Comparison of ENCODE assay signal across 10 mouse cellular contexts in the genomic region with DNA sequence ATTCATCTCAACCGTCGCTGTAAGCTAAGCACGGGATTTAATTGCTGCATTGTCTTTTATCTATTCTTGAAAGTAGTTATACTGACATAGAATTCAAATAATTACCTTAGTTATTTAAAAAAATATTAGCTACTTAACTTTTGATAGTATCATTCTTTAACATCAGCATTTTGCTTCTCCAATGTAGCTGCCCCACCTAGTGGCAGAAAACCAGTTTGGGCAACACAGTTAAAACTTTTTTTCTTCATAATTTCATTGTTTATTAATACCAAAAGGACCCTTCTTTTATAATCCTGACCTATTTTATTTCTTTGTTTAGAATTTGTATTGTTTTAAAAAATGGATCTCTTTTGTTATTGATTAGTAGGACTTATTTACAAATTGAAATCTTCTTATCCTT. TPM values are rescaled to one million over a fixed set of nuclear protein-coding genes. Genes with fewer than 3 reads are reported as not detected.
A peak's percentile ranks its signal among the peaks of the same experiment; 100 is the strongest.
DNase-seq lines count a peak whose midpoint lies in the region; ATAC-seq and TF ChIP-seq lines count a peak whose summit lies in the region.
"Had no signal": no experiment of that assay in that cellular context is flagged by ENCODE, and none has a peak within 500 bp of the region (broad histone marks: within the 10 kb centered on the region; RNA-seq: fewer than 3 reads in every experiment).

No protein-coding gene starts in this region.

- H3K36me3 ChIP-seq in liver, embryonic 14.5 days (replicated peaks; ENCODE audit: control insufficient read depth, insufficient read depth, low read depth): peaks cover 5% of the 10 kb centered on the region; the same call in 1 of the 2 replicates
- peaks cover 24% of the 10 kb centered on the region for H3K36me3 ChIP-seq in liver, embryonic 12.5 days
- H3K36me3 ChIP-seq in MEL (ENCODE audit: control insufficient read depth in 1 of 2, insufficient read depth in 2 of 2, low read length in 2 of 2): peaks cover 2 to 15% of the 10 kb centered on the region in 2 experiments
- H3K36me3 ChIP-seq in midbrain, embryonic 10.5 days: peaks cover 27% of the 10 kb centered on the region
- H3K36me3 ChIP-seq in intestine, embryonic 16.5 days (ENCODE audit: control insufficient read depth, insufficient read depth, low read length): 0 out of 2 replicates have a peak, but pooled peaks cover 2% of the 10 kb centered on the region

- no peaks in the 10 kb centered on the region for H3K4me1 ChIP-seq in liver, embryonic 14.5 days (replicated peaks; ENCODE audit: control insufficient read depth in 2 of 2, insufficient read depth in 2 of 2, low read length in 1 of 2)
- H3K4me1 ChIP-seq in liver, embryonic 12.5 days: no peaks in the 10 kb centered on the region
- H3K4me1 ChIP-seq in MEL (ENCODE audit: control insufficient read depth in 1 of 2, insufficient read depth in 2 of 2, low read length in 2 of 2): peaks cover 4 to 20% of the 10 kb centered on the region in 2 experiments; a peak in 3 of 4 replicates
- no peaks in the 10 kb centered on the region for H3K4me1 ChIP-seq in midbrain, embryonic 10.5 days
- H3K4me1 ChIP-seq in intestine, embryonic 16.5 days (ENCODE audit: control insufficient read depth, insufficient read depth, low read length): peaks cover 16% of the 10 kb centered on the region
- H3K4me1 ChIP-seq: forebrain, embryonic 12.5 days had no signal

- no peak overlapping the region for H3K9ac ChIP-seq in liver, embryonic 14.5 days (replicated peaks)
- no peak overlapping the region for H3K9ac ChIP-seq in liver, embryonic 12.5 days
- no peak overlapping the region for H3K9ac ChIP-seq in MEL (ENCODE audit: control insufficient read depth, low read depth, low read length, poor library complexity, severe bottlenecking)
- no peak overlapping the region for H3K9ac ChIP-seq in intestine, embryonic 16.5 days (ENCODE audit: low read depth, low read length)
- H3K9ac ChIP-seq: forebrain, embryonic 12.5 days had no signal

- TF ChIP-seq EP300 in liver, embryonic 14.5 days (IDR thresholded peaks at IDR 0.05; ENCODE audit: low read depth): no peak
- TF ChIP-seq EP300 in MEL (IDR thresholded peaks at IDR 0.05; ENCODE audit: low read depth in 1 of 2, low read length in 2 of 2): no peak

- no peak for ATAC-seq in liver, embryonic 14.5 days (ENCODE audit: insufficient read depth)
- no peak for ATAC-seq in liver, embryonic 12.5 days
- 0 out of 2 replicates have a peak, but pooled peaks have one; percentile 42 for ATAC-seq in megakaryocyte progenitor cell, adult 5-6 weeks (replicated peaks; ENCODE audit: poor library complexity)
- ATAC-seq in intestine, embryonic 16.5 days: no peak

- no peak overlapping the region for H3K27ac ChIP-seq in liver, embryonic 14.5 days
- no peak overlapping the region for H3K27ac ChIP-seq in liver, embryonic 12.5 days
- no peak overlapping the region for H3K27ac ChIP-seq in MEL (ENCODE audit: control insufficient read depth, low read depth, low read length)
- no peak overlapping the region for H3K27ac ChIP-seq in midbrain, embryonic 10.5 days (replicated peaks)
- H3K27ac ChIP-seq in intestine, embryonic 16.5 days (ENCODE audit: low read length): no peak overlapping the region
- H3K27ac ChIP-seq: forebrain, embryonic 12.5 days had no signal

- H3K4me3 ChIP-seq in liver, embryonic 14.5 days (ENCODE audit: insufficient read depth in 1 of 2, low read depth in 2 of 2, low read length in 2 of 2): no peak overlapping the region
- no peak overlapping the region for H3K4me3 ChIP-seq in liver, embryonic 12.5 days
- H3K4me3 ChIP-seq in MEL (ENCODE audit: control insufficient read depth in 1 of 2, insufficient read depth in 1 of 2, low read depth in 2 of 2, low read length in 2 of 2): no peak overlapping the region
- no peak overlapping the region for H3K4me3 ChIP-seq in midbrain, embryonic 10.5 days
- H3K4me3 ChIP-seq in intestine, embryonic 16.5 days (ENCODE audit: low read length): no peak overlapping the region
- H3K4me3 ChIP-seq: forebrain, embryonic 12.5 days had no signal

- WGBS in liver, embryonic 14.5 days (ENCODE audit: insufficient replicate concordance): 94% methylated on average over 3 of the region's 3 CpGs
- WGBS in liver, embryonic 12.5 days (ENCODE audit: insufficient replicate concordance): 93% methylated on average over 3 of the region's 3 CpGs
- 95% methylated on average over 3 of the region's 3 CpGs for WGBS in midbrain, embryonic 10.5 days
- 88% methylated on average over 3 of the region's 3 CpGs for WGBS in intestine, embryonic 16.5 days

- no peaks in the 10 kb centered on the region for H3K79me2 ChIP-seq in MEL (ENCODE audit: control insufficient read depth, insufficient read depth, low read length, poor library complexity)

- no peak for TF ChIP-seq POLR2A in MEL (IDR thresholded peaks at IDR 0.05; ENCODE audit: control insufficient read depth in 1 of 2, insufficient read depth in 1 of 2, low read depth in 1 of 2, low read length in 2 of 2, poor library complexity in 1 of 2)

- no peaks in the 10 kb centered on the region for H3K9me3 ChIP-seq in liver, embryonic 14.5 days (ENCODE audit: control insufficient read depth, low read length)
- H3K9me3 ChIP-seq in liver, embryonic 12.5 days (replicated peaks): no peaks in the 10 kb centered on the region
- no peaks in the 10 kb centered on the region for H3K9me3 ChIP-seq in MEL (replicated peaks; ENCODE audit: insufficient read depth, low read length)
- H3K9me3 ChIP-seq in midbrain, embryonic 10.5 days (replicated peaks): no peaks in the 10 kb centered on the region
- H3K9me3 ChIP-seq in intestine, embryonic 16.5 days (ENCODE audit: control insufficient read depth, low read length): no peaks in the 10 kb centered on the region
- H3K9me3 ChIP-seq: forebrain, embryonic 12.5 days had no signal

- peak; percentile 45; the same call in 1 of the 2 replicates for TF ChIP-seq CTCF in liver, embryonic 14.5 days (IDR thresholded peaks at IDR 0.05; ENCODE audit: low read depth)
- TF ChIP-seq CTCF in MEL (IDR thresholded peaks at IDR 0.05 in 2 of 3, conservative IDR thresholded peaks at IDR 0.05 in 1 of 3; ENCODE audit: control insufficient read depth in 1 of 3, insufficient read depth in 1 of 3, low read depth in 2 of 3, low read length in 3 of 3, poor library complexity in 1 of 3, severe bottlenecking in 1 of 3): peak; percentile 15 to 78 (median 33); a peak in 3 of 6 replicates

- H3K27me3 ChIP-seq in liver, embryonic 14.5 days (ENCODE audit: control insufficient read depth, insufficient read depth, low read length): no peaks in the 10 kb centered on the region
- H3K27me3 ChIP-seq in liver, embryonic 12.5 days (replicated peaks): no peaks in the 10 kb centered on the region
- no peaks in the 10 kb centered on the region for H3K27me3 ChIP-seq in MEL (ENCODE audit: control insufficient read depth in 1 of 2, insufficient read depth in 2 of 2, low read length in 2 of 2)
- H3K27me3 ChIP-seq in midbrain, embryonic 10.5 days (ENCODE audit: low read depth, poor library complexity, severe bottlenecking): no peaks in the 10 kb centered on the region
- H3K27me3 ChIP-seq in intestine, embryonic 16.5 days (replicated peaks; ENCODE audit: control insufficient read depth, insufficient read depth, low read length): no peaks in the 10 kb centered on the region
- H3K27me3 ChIP-seq: forebrain, embryonic 12.5 days had no signal

- peak; percentile 71 for TF ChIP-seq RAD21 in MEL (IDR thresholded peaks at IDR 0.05; ENCODE audit: low read depth, low read length)

- no peak overlapping the region for H3K4me2 ChIP-seq in liver, embryonic 14.5 days (ENCODE audit: low read depth)
- no peak overlapping the region for H3K4me2 ChIP-seq in liver, embryonic 12.5 days
- H3K4me2 ChIP-seq in intestine, embryonic 16.5 days (ENCODE audit: low read depth, low read length): no peak overlapping the region
- H3K4me2 ChIP-seq: forebrain, embryonic 12.5 days had no signal

- DNase-seq in gastrocnemius, postnatal 10 days: peak; percentile 11
- DNase-seq in gastrocnemius, postnatal 25 days: no peak
- DNase-seq in liver, embryonic 14.5 days (ENCODE audit: low read depth in 3 of 3, low spot score in 3 of 3): no peak
- DNase-seq in MEL (ENCODE audit: low read depth, low spot score): peak; percentile 55
- DNase-seq in midbrain, embryonic 10.5 days (ENCODE audit: low spot score): no peak

TF ChIP-seq in MEL, 35 proteins besides CTCF, POLR2A, EP300 and RAD21 (continues in another document):
- TF ChIP-seq MEF2A (IDR thresholded peaks at IDR 0.05; ENCODE audit: extremely low read depth, insufficient replicate concordance, low read depth, low read length, poor library complexity, severe bottlenecking) (no peak), ELF1 (IDR thresholded peaks at IDR 0.05; ENCODE audit: low read depth, low read length) (no peak), CHD2 (IDR thresholded peaks at IDR 0.05; ENCODE audit: low read length) (no peak)

RNA-seq across cellular contexts. Expression of gene Rmnd5a, which starts 17.3 kb away (rescaled TPM):
- total RNA-seq in gastrocnemius, postnatal 10 days (2021): 10 to 100 TPM; 58.0 to 61.9 TPM
- total RNA-seq in gastrocnemius, postnatal 25 days (2021): 10 to 100 TPM; 85.7 to 94.4 TPM
- polyA plus RNA-seq in liver, embryonic 14.5 days (2012; rRNA removed): 10.3 and 14.8 TPM in 2 replicates
- polyA plus RNA-seq in liver, embryonic 14.5 days (2014; fragmentation: Nextera tagmentation; extraction: Ambion mirVana): 4.5 and 4.7 TPM in 2 replicates
- polyA plus RNA-seq in liver, embryonic 12.5 days (2016; fragmentation: Nextera tagmentation; extraction: Ambion mirVana): 11.6 and 12.3 TPM in 2 replicates
- 22.2 and 22.6 TPM in 2 replicates for total RNA-seq in MEL (2012; rRNA removed)
- polyA plus RNA-seq in MEL (2012; ENCODE audit: insufficient read depth in 1 of 2, insufficient read length in 2 of 2, low read depth in 1 of 2, low replicate concordance in 2 of 2, missing spikeins in 1 of 2): 100 to 1,000 TPM in 1 of 2 experiments, 10 to 100 TPM in 1; 23.3 to 497 TPM
- total RNA-seq in megakaryocyte progenitor cell, adult 5-6 weeks (2015): 35.1 and 39.9 TPM in 2 replicates
- total RNA-seq in megakaryocyte progenitor cell, adult 5-6 weeks (2017): 37.9 and 46.7 TPM in 2 replicates
- polyA plus RNA-seq in midbrain, embryonic 10.5 days (2016; fragmentation: Nextera tagmentation; extraction: Ambion mirVana): 8.4 and 9.2 TPM in 2 replicates
- polyA plus RNA-seq in intestine, embryonic 16.5 days (2015; fragmentation: Nextera tagmentation; extraction: Ambion mirVana): 9.3 and 10.3 TPM in 2 replicates

RNA-seq across cellular contexts. Expression of gene Cd8a, which starts 49.9 kb away (rescaled TPM):
- under 1 TPM; 0.14 to 0.20 TPM for total RNA-seq in gastrocnemius, postnatal 10 days (2021)
- under 1 TPM in 1 of 2 experiments, not detected in 1; 0.51 TPM for total RNA-seq in gastrocnemius, postnatal 25 days (2021)
- not detected in 2 replicates for polyA plus RNA-seq in liver, embryonic 14.5 days (2012; rRNA removed)
- not detected in 2 replicates for polyA plus RNA-seq in liver, embryonic 14.5 days (2014; fragmentation: Nextera tagmentation; extraction: Ambion mirVana)
- polyA plus RNA-seq in liver, embryonic 12.5 days (2016; fragmentation: Nextera tagmentation; extraction: Ambion mirVana): not detected in 2 replicates
- total RNA-seq in MEL (2012; rRNA removed): not detected in 2 replicates
- polyA plus RNA-seq in MEL (2012; ENCODE audit: insufficient read depth in 1 of 2, insufficient read length in 2 of 2, low read depth in 1 of 2, low replicate concordance in 2 of 2, missing spikeins in 1 of 2): not detected
- total RNA-seq in megakaryocyte progenitor cell, adult 5-6 weeks (2015): not detected in 2 replicates
- not detected in 2 replicates for total RNA-seq in megakaryocyte progenitor cell, adult 5-6 weeks (2017)
- not detected in 2 replicates for polyA plus RNA-seq in midbrain, embryonic 10.5 days (2016; fragmentation: Nextera tagmentation; extraction: Ambion mirVana)
- polyA plus RNA-seq in intestine, embryonic 16.5 days (2015; fragmentation: Nextera tagmentation; extraction: Ambion mirVana): not detected in 2 replicates
- polyA plus RNA-seq: forebrain, embryonic 12.5 days; intestine, embryonic 14.5 days had no signal

Comparison
In these comparisons a context has a peak if more than half of its experiments do, and no peak if none do; other contexts are left out.
1. DNase-seq: peak in gastrocnemius, postnatal 10 days (single experiment) and MEL (single experiment); none in gastrocnemius, postnatal 25 days (single experiment), liver, embryonic 14.5 days (0 of 3) and midbrain, embryonic 10.5 days (single experiment).